Mouse (Mus musculus): ENCODE results near the gene Unc13a.

DNA sequence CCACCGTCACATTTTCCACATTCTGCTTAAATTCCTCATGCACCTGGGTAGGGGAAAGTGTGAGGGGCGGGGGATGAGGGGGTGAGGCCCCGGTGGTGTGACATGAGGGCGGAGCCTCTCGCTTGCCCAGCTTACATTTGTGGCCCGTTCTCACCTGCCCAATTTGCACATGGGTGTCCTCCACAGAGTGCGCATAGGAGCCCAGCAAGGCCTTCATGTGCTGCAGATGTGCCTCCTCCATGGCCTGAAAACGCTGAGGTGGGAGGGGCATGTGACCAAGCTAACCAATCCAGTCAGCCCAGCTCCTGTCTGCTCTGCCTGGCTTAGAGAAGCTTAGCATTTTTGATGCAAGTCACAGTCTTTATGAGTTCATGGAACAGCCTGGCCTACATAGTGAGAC, 44.0 kb upstream of the Unc13a start:
- TF ChIP-seq CTCF (IDR thresholded peaks at IDR 0.05; ENCODE audit: borderline replicate concordance, insufficient read depth, low read depth, low read length) (no peak), POLR2A (IDR thresholded peaks at IDR 0.05; ENCODE audit: borderline replicate concordance, insufficient read depth, low read length) (no peak)

Data from cerebellum, adult 2 months (tissue).